Mouse (Mus musculus) myocyte (in vitro differentiated cells): ENCODE results near the gene Tvp23b.

Experiments
- CEBPB ChIP-seq: IDR thresholded peaks from 2 replicates; pipeline ENCODE4 v1.6.1; 2011; ENCODE audit warnings: mild to moderate bottlenecking, moderate library complexity; ENCODE audit not compliant: poor library complexity, insufficient read depth, severe bottlenecking
- E2F4 ChIP-seq: IDR thresholded peaks from one replicate; pipeline ENCODE4 v1.6.1; 2011; ENCODE audit warnings: mild to moderate bottlenecking, control low read depth, moderate library complexity; ENCODE audit not compliant: insufficient read depth
- MAX ChIP-seq: IDR thresholded peaks from one replicate; pipeline ENCODE4 v1.6.1; 2011; ENCODE audit warnings: low read depth, mild to moderate bottlenecking, control low read depth
- MYOD1 ChIP-seq, 3 experiments: IDR thresholded peaks; one replicate each; pipeline ENCODE4 v1.6.1; 2011; ENCODE audit warnings: control low read depth in 2 of 3, low read depth in 2 of 3, mild to moderate bottlenecking in 2 of 3, moderate library complexity in 1 of 3; ENCODE audit not compliant: insufficient read length in 2 of 3, control insufficient read depth in 1 of 3
- MYOG ChIP-seq, 3 experiments: IDR thresholded peaks; one replicate each; pipeline ENCODE4 v1.6.1; 2011; ENCODE audit warnings: control low read depth in 2 of 3, low read depth in 2 of 3, mild to moderate bottlenecking in 2 of 3; ENCODE audit not compliant: insufficient read length in 2 of 3, control insufficient read depth in 1 of 3, insufficient read depth in 1 of 3
- POLR2A ChIP-seq: IDR thresholded peaks from one replicate; pipeline ENCODE4 v1.6.1; 2011; ENCODE audit warnings: low read depth, mild to moderate bottlenecking, control low read depth, moderate library complexity; ENCODE audit not compliant: insufficient read length
- POLR2AphosphoS2 ChIP-seq: IDR thresholded peaks from one replicate; pipeline ENCODE4 v1.6.1; 2011; ENCODE audit warnings: low read depth, control low read depth; ENCODE audit not compliant: insufficient read length
- REST ChIP-seq: IDR thresholded peaks from one replicate; pipeline ENCODE4 v1.6.1; 2011; ENCODE audit warnings: mild to moderate bottlenecking, control low read depth, moderate library complexity; ENCODE audit not compliant: insufficient read depth, insufficient read length
- SRF ChIP-seq: IDR thresholded peaks from one replicate; pipeline ENCODE4 v1.6.1; 2011; ENCODE audit warnings: low read depth; ENCODE audit not compliant: control insufficient read depth, insufficient read length
- TCF12 ChIP-seq: IDR thresholded peaks from one replicate; pipeline ENCODE4 v1.6.1; 2011; ENCODE audit warnings: mild to moderate bottlenecking, control low read depth; ENCODE audit not compliant: poor library complexity, insufficient read depth, severe bottlenecking
- TCF3 ChIP-seq: IDR thresholded peaks from one replicate; pipeline ENCODE4 v1.6.1; 2011; ENCODE audit warnings: low read depth, control low read depth; ENCODE audit not compliant: insufficient read length
- USF1 ChIP-seq: IDR thresholded peaks from one replicate; pipeline ENCODE4 v1.6.1; 2011; ENCODE audit warnings: low read depth, mild to moderate bottlenecking, control low read depth, moderate library complexity

DNA sequence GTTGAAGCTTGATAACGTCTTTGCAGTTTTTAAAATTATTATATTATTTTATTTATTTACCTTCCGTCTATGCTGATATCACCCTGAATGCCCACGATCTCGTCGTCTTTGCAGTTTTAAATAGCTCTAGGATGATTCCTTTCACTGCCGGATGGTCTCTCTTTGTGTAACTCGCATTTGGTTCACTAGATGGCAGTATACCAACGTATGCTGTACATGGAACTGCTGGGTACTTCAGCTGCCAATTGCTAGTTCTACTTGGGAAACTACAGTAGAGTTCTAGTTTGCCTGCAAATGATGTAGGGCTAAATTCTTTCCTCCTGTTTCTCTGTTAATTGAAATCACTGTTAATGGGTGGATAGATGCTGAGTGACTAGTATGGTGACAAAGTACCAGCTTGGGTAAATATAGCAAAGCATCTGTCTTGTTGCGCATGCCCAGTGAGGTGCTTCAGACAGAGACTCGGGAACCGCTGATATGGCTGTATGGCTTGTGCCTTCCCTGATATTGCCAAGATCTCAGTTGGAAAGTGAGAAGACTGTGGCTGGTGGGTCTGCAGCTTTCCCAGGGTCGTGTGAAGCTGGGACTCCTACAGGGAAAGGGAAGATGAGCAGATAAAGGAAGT is 22.6 kb downstream of the Tvp23b start:
- TF ChIP-seq CEBPB (no peak), MAX (no peak), E2F4 (no peak), MYOD1 (IDR thresholded peaks at IDR 0.05; ENCODE audit: control insufficient read depth in 1 of 3, insufficient read length in 2 of 3, low read depth in 2 of 3) (no peak), USF1 (no peak), REST (no peak), POLR2A (no peak), TCF12 (no peak), POLR2AphosphoS2 (no peak), MYOG (IDR thresholded peaks at IDR 0.05; ENCODE audit: control insufficient read depth in 1 of 3, insufficient read depth in 1 of 3, insufficient read length in 2 of 3, low read depth in 2 of 3) (no peak), TCF3 (no peak), SRF (no peak)
